Mouse (Mus musculus) adrenal gland, postnatal 14 days (tissue): ENCODE measurements around the gene Tcf25. TPM values are rescaled to one million over a fixed set of nuclear protein-coding genes. Genes with fewer than 3 reads are reported as not detected.
A peak's percentile ranks its signal among the peaks of the same experiment; 100 is the strongest.
"Not testable (repeated sequence)": the region's sequence is repeated elsewhere in the genome, so short reads cannot be mapped to it uniquely, and the experiment has no call there.

Source experiments
- DNase-seq: peaks from one replicate; pipeline ENCODE4 v3.0.0; 2021; ENCODE audit warnings: mixed read lengths
- total RNA-seq: library from RNA; stranded (reverse); gene quantifications from 2 replicates; pipeline ENCODE4 v1.2.3, GENCODE M21; 2021

Gene Tcf25
- total RNA-seq, 1 experiment from 2014 or later, result 189 TPM

DNA sequence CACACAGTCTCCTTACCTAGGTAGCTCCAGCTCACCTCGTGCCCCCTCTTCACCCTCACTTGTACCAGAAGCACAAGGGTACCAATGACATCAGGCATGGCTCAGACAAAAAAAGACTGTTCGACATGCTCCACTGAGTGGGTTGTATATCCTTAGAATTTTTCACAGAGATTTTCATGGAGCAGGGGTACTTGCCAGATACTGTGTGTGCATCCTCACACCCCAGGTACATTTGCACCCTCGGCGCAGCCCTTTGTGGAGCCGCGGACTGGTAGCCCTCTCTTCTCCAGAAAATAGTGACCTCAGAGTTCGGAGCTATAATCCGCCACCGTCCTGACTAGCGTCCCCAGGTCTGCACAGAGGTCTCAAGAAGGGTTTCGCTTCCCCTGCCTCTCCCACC lies 37.2 kb downstream of the Tcf25 start:
- no peak for DNase-seq

- peak; percentile 71 for DNase-seq
These were observed 37.7 kb downstream of the Tcf25 start, which contains the start of gene Tubb3 for GRCm38 (mm10) chr8:123411246-123411645. Gene Tubb3 (plus strand): TSS chr8:123411424.

DNA sequence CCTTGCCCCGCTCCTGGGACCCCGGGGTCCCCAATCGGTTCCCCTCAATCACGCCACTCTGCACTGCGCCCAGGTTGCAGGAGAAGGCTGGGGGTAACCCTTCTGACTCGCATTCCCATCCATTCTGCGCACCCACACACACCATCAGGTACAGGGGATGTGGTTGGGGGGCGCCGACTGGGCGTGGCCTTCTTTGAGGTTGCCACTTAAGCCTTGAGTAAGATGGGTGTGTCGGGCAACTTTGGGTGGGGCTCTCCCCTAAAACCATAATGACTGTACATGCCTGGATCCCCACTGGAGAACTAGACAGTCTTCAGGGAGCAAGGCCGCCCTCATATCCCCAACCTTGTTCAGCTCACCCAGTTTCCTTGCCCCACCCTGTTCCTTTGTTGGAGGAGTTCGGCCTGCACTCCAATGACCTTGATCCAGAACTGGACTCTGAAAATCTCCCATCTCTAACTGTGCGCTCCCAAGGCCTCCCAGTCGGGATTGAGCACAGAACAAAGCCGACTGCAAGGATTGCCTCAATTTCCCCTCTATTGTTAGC lies 38.3 kb downstream of the Tcf25 start:
- DNase-seq, result no peak

DNA sequence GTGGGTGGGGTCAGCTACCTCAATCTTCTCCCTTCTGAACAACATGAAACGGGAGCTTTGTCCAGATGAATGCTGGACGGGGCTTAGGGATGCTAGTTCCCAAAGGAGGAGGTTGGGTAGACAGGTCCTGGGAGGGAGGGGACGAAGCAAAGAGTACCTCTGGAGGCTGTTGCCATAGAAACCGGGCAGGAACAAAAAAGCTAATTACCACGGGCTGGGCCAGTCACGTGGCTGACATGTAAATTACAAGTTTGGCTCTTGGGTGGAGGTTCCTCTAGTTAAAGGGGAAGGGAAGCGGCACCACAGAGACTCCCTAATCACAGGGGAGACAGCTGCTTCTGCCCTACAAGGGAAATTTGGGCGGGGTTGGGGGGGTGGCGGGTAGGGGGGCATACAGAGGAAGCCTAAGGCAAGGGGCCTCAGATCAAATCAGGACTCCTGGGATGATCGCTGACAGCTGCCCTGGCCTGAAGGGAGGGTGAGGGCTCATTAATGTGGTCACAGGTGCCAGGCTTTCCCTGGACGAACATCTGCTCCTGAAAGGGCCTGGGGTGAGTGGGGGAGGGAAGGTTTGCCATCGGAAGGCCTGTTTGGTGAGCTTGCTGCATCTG lies 39.1 kb downstream of the Tcf25 start:
- no peak for DNase-seq

- DNase-seq, result no peak
These were observed 40.7 kb downstream of the Tcf25 start for GRCm38 (mm10) chr8:123414255-123414654.

GRCm38 (mm10) chr8:123414997-123415696 lies 41.6 kb downstream of the Tcf25 start:
- DNase-seq, result not testable (repeated sequence)

GRCm38 (mm10) chr8:123415967-123416943 lies 42.7 kb downstream of the Tcf25 start:
- no peak for DNase-seq

- no peak for DNase-seq
These were observed 43.5 kb downstream of the Tcf25 start for GRCm38 (mm10) chr8:123416944-123417555.

DNA sequence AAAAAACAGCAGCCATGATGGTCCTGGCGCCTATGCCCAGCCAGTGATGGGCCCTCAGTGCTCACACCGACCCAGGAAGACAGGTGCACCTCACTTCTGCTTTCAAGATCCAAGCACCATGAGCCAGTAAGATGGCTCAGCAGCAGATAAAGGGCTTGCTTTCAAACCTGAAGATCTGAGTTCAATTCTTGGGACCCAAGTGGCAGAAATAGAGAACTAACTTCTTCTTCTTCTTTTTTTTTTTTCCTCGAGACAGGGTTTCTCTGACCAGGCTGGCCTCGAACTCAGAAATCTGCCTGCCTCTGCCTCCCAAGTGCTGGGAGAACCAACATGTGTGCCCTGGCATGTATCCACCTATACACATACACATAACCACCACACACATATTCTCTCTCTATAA lies 46.2 kb downstream of the Tcf25 start:
- no peak for DNase-seq

DNA sequence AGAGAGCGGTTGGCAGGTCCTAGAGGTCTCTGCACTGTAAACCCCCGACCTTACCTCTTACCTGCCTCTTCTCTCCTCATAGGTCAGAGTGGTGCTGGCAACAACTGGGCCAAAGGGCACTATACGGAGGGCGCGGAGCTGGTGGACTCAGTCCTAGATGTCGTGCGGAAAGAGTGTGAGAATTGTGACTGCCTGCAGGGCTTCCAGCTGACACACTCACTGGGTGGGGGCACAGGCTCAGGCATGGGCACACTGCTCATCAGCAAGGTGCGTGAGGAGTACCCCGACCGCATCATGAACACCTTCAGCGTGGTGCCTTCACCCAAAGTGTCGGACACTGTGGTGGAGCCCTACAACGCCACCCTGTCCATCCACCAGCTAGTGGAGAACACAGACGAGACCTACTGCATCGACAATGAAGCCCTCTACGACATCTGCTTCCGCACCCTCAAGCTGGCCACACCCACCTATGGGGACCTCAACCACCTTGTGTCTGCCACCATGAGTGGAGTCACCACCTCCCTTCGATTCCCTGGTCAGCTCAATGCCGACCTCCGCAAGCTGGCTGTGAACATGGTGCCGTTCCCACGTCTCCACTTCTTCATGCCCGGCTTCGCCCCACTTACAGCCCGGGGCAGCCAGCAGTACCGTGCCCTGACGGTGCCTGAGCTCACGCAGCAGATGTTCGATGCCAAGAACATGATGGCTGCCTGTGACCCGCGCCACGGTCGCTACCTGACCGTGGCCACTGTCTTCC lies 47.1 kb downstream of the Tcf25 start:
- DNase-seq, result no peak

- no peak for DNase-seq
These were observed 47.8 kb downstream of the Tcf25 start for GRCm38 (mm10) chr8:123421325-123421724.

DNA sequence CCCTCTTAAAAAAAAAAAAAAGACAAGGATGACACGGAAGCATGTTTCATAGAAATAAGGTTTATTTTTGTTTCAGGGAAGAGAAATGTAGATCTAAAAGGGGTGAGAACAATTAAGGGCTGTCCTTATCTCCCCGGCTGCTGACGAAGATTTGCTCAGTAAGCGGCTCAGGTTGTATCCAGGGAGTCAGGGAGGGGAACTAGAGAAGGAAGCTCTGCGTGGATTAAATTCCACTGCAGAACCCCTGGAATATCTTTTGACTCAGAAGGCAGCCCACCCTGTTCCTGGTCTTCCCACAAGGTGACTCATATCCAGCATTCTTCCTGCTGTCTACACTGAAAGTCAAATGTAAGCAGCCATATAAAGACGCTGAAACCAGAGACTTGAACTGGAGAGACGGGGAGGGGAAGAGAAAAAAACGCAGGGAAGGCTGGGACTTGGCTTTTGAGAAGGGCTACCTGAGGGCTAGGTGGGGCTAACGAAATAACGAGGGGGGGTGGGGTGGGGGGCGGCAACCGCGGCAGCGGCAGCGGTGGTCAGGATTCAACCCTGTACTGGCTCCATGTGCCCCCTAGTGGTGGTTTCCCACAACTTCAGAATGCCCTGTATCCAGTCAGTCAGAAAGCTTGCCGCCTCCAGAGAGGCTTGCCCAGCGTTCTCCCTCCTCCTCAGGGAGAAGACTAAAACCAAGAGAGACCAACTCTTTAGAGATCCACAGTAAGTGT lies 48.7 kb downstream of the Tcf25 start:
- peak; percentile 85 for DNase-seq

GRCm38 (mm10) chr8:123422781-123423159 lies 49.2 kb downstream of the Tcf25 start:
- no peak for DNase-seq

DNA sequence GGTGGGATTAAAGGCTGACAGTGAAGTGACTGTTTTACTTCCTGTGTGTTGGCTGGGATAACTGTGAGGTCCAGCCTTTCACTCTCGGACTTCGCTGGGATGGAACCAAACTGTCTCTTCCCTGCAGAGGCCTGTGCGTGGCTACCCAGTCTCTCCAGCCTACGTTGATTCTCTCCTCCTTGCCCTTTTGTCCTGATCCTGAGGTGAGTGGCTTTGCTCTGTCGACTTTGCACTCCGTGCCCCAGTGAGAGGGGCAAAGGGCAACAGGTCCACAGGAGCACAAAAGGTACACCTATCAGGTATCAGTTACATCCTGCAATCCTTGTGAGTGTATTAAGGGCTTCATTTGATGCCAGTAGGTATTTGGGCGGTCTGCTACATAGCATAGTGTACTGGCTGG lies 49.9 kb downstream of the Tcf25 start, which contains the start of gene Def8:
Gene Def8 (plus strand): TSS at position 87 of the 400 bp plus-strand sequence.
- DNase-seq, result no peak

GRCm38 (mm10) chr8:123426511-123427509 lies 53.3 kb downstream of the Tcf25 start:
- DNase-seq, result no peak

DNA sequence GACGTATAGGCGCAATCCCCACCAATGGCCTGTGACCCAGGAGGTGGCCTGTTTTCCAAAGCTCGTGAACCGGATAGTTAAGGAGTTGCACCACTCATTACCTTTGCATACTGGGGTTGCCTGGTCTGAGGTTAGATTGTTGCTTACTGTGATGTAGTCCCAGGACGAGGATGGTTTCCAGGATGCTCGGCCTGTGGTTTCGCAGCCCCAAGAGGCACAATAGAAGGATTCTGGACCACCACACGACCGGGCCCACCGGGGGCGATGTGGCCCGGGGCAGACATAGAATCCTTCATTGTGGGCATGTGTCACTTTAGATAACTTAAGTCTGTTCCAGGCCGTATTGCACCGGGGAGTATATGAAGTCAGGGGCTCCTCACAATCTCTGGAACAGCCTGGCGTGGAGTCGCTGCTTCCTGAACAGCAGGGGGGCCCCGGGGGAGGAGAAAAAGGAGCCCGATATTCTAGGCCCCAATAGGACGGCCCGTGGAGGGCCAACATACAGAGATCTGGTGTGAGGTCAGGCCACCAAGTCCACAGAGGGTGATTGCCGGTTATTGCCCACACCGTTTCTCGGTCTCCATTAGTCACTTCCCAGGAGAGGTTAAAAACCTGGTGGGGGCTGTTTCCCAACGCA lies 54.2 kb downstream of the Tcf25 start:
- no peak for DNase-seq

DNA sequence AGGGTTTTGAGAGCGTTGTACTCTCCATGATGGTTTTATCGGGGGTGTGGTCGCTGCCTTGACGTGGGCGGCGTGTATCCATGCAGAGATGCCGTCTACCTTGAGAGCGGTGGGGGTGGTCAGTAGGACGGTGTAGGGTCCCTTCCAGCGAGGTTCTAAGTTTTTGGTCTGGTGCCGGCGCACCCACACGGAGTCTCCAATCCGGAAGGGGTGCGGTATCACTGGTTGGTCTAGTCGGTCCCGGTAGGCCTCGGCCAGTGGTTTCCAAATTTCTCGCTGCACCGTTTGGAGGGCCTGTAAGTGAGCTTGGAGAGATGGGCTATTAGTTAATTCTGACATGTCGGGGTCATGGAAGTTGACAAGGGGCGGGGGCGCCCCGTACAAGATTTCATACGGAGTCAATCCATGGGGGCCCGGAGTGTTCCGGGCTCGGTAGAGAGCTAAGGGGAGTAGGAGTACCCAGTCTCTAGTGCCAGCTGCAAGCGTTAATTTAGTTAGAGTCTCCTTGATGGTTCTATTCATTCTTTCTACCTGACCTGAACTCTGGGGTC lies 54.9 kb downstream of the Tcf25 start:
- no peak for DNase-seq
